Mouse (Mus musculus) WW6 (cell line): Measurements from ENCODE around the gene Tpbpb.
"Not testable (repeated sequence)": the region's sequence is repeated elsewhere in the genome, so short reads cannot be mapped to it uniquely, and the experiment has no call there.

Experiments used
- DNase-seq: peaks from one replicate; pipeline ENCODE4 v3.0.0-alpha.2; 2013; ENCODE audit warnings: low read depth, low spot score

Gene Tpbpb

DNA sequence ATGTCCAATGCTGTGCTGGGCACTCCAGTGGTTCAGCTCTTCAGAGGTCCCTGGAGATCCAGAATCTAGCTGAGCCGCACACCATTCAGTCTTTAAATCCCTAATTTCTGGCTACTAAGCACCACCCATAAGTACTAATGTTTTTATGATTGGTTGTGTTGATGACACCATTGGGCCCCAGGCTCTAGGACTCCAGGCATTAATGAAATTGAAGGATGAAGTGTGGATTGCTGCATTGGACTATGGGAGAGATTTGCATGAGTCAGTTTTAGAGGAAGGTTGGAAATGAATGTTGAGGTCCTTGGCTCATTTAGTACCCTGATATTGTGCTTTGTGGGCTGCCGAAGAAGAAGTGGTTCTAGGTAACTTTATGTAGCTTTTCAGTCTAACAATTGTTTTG is at the start of gene Tpbpb:
Tpbpb (minus strand) TSS at position 101 of the 400 bp plus-strand sequence.
- not testable (repeated sequence) for DNase-seq

DNA sequence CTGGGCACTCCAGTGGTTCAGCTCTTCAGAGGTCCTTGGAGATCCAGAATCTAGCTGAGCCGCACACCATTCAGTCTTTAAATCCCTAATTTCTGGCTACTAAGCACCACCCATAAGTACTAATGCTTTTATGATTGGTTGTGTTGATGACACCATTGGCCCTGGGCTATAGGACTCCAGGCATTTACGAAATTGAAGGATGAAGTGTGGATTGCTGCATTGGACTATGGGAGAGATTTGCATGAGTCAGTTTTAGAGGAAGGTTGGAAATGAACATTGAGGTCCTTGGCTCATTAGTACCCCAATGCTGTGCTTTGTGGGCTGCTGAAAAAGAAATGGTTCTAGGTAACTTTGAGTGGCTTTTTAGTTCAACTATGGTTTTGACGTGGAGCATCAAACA is 37.2 kb upstream of the Tpbpb start, which contains the start of gene Tpbpa:
Tpbpa (minus strand) TSS at position 101 of the 400 bp plus-strand sequence.
- not testable (repeated sequence) for DNase-seq

DNA sequence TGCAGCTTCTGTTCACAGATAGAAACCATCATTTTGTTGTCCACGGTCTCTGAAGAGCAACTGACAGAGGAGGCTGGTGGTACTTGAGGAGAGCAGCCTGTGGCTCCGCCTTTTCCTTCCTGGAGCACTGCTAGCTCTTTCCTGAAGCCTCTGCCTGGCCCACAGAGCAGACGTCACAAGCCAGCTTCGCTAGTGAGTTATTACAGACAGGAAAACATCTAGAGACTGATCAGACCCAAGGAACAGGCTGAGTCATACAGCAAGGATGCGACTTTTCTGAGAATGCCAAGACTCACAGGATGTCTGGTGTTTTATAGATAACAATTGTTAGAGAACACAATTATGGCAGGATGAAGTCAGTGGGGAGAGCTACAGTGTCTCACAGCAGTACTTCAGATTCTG is 31.8 kb upstream of the Tpbpb start, which contains the start of the genes Gm49391 and Ctla2a:
Gm49391 (minus strand) TSS at position 72 of the 402 bp plus-strand sequence.
Ctla2a (minus strand) TSS at position 126 of the 402 bp plus-strand sequence.
- no peak for DNase-seq

DNA sequence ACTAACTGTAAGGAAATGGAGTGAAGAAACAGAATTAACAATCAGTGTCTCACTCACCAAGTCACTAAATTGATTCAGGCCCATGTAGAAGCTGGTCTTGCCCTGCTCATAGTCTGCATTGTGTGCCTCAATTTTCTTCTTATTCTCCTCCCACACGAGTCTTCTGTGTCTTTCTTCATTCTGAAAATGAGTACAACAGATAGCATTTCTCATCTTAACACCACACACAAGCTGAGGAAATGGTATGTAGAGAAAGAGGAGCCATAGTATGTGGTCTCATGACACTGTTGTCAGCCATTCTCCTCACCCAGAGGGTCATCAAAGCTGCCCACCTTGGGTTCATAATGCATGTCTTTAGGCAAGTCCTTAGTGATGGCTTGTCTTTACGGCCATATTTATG is 30.8 kb upstream of the Tpbpb start, which contains the start of gene Gm49393:
Gm49393 (minus strand) TSS at position 101 of the 400 bp plus-strand sequence.
- not testable (repeated sequence) for DNase-seq

DNA sequence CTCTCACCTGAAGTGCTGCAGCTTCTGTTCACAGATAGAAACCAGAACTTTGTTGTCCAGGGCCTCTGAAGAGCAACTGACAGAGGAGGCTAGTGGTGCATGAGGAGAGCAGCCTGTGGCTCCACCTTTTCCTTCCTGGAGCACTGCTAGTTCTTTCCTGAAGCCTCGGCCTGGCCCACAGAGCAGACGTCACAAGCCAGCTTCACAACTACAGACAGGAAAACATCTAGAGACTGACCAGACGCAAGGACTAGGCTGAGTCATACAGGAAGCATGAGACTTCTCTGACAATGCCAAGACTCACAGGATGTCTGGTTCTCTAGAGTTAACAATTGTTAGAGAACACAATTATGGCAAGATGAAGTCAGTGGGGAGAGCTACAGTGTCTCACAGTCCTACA is 7.4 kb downstream of the Tpbpb start, which contains the start of gene Ctla2b:
Ctla2b (minus strand) TSS at position 120 of the 400 bp plus-strand sequence.
- no peak for DNase-seq

DNA sequence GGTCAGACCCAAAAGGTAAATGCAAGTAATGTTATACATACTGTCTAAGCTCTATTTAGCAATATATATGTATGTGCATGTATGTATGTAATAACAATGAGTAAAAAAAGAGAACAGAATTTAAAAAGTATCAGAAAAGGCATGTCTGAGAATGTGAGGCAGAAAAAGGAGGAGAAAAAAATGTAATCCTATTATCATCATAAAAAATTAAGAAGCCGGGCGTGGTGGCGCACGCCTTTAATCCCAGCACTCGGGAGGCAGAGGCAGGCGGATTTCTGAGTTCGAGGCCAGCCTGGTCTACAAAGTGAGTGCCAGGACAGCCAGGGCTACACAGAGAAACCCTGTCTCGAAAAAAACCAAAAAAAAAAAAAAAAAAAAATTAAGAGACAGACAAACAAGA is 7.9 kb downstream of the Tpbpb start, which contains the start of gene Gm49392:
Gm49392 (minus strand) TSS at position 101 of the 400 bp plus-strand sequence.
- DNase-seq = not testable (repeated sequence)

GRCm38 (mm10) chr13:60895406-60896160 is 9.1 kb downstream of the Tpbpb start:
- no peak for DNase-seq

DNA sequence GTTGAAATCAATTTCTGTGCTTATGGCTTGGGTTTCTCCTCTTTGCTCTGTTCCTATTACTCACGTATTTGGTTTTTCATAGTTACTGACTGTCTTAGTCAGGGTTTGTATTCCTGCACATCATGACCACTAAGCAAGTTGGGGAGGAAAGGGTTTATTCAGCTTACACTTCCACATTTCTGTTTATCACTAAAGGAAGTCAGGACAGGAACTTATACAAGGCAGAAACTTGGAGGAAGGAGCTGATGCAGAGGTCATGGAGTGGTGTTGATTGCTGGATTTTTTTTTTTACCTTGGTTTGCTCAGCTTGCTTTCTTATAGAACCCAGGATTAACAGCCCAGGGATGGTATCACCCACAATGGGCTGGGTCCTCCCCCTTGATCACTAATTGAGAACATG is 12.4 kb downstream of the Tpbpb start:
- no peak for DNase-seq

DNA sequence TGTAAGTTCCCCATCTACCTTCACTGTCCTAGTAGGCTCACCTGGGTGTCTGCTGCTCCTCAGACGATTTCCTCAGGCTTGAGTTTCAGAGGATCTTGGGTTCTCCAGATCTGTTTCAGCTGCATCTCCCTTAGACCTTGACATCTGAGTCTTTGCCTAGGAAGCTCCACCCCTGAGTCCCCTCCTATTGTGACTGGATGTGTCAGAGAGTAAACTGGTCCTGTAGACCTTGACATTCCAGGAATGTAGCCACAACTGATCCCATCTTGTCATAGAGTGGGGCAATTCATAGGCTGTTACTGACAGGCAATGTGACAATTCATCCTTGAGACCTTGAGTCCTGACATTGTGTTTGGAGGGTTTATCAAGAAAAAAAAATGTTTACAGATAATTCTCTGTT is 40.4 kb downstream of the Tpbpb start, which contains the start of gene 4930486L24Rik:
4930486L24Rik (minus strand) TSS at position 195 of the 400 bp plus-strand sequence.
- DNase-seq = no peak
